Mouse (Mus musculus): ENCODE measurements at regions not wholly inside any gene's neighbourhood (a gene's known extent, or its start where the extent isn't known, plus 50 kb on each side); places are given as distances from the start of the nearest gene placed in this dataset.

DNA sequence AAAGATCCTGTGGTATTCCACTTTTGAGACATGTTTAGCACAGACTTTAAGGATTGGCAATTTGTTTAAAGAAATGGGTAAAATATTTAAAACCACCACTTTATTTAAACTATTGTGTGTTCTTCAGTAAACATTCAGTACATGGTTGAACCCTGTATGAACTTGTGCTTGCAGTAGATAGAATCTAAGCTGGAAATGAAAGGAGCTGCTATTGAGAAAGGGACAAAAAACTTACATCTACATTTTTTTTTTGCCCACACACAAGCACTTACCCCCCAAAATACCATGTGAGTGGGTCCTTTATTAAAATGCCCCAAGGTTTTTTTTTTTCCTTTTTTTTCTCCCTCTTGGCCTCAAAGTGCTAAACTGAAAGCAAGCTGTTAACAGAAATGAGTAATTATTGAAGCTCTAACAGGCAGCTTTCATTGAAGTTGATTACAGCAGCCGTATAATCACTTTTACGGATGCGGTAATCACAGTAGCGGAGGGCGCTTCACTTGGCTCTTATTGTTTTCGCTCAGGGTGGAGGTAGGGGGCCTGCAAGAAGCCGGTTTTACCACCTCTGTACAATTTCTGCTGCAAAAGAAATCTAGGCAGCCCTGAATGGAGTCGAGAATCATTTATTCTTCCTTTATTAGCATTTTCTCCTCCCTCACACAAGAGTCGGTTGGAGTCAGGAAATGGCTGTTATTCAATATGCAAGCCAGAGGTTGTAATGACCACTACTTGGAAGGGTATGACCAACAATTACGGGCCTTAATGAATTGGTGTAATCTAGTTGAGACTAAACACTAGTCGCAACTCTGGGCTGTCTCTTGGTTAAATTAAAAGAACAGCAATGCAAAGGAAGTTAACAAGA, 257.7 kb downstream of the Lmo4 start:
- ATAC-seq (ENCODE audit: low FRiP score) (no peak), DNase-seq (ENCODE audit: low spot score) (peak; percentile 30)
- H3K4me1 ChIP-seq (replicated peaks; ENCODE audit: control insufficient read depth, insufficient read depth, low read length): 0 out of 2 replicates have a peak, but pooled peaks cover 7% of the 10 kb centered on the region
- no peaks in the 10 kb centered on the region for H3K9me3 ChIP-seq (ENCODE audit: control insufficient read depth, low read length)
- H3K9ac ChIP-seq: peak overlapping the region; percentile 5; the same call in 1 of the 2 replicates
- no peak overlapping the region for H3K27ac ChIP-seq
- H3K4me3 ChIP-seq (replicated peaks; ENCODE audit: low read length): no peak overlapping the region
- H3K27me3 ChIP-seq (ENCODE audit: control insufficient read depth, insufficient read depth, low read length): no peaks in the 10 kb centered on the region
- no peaks in the 10 kb centered on the region for H3K36me3 ChIP-seq (replicated peaks; ENCODE audit: control insufficient read depth, insufficient read depth)
- WGBS: 25% methylated on average over 11 of the region's 11 CpGs
- peak overlapping the region; percentile 26 for H3K4me2 ChIP-seq (replicated peaks)

DNA sequence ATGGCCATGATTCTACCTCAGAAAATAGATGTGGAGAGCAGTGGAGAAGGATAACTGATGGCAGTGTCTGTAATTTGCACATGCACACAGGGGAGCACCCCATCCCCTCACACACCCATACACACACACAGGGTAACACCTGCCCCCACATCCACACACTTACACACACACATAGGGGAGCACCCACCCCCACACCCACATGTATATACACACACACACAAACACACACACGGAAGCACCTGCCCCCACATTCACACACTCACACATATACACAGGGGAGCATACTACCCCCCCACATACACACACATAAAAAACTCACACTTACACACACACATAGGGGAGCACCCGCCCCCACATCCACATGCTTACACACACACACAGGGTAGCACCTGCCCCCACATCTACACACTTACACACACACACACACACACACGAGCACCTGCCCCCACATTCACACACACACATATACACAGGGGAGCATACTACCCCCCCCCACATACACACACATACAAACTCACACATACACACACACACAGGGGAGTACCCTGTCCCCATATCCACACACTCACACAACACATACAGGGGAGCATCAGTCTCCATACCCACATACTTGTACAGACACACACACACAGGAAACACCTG, 265.8 kb downstream of the Lmo4 start:
- Histone ChIP-seq H3K4me3 (replicated peaks; ENCODE audit: low read length) (no peak overlapping the region), H3K27me3 (ENCODE audit: control insufficient read depth, insufficient read depth, low read length) (no peaks in the 10 kb centered on the region), H3K4me1 (replicated peaks; ENCODE audit: control insufficient read depth, insufficient read depth, low read length) (no peaks in the 10 kb centered on the region), H3K9ac (no peak overlapping the region), H3K9me3 (ENCODE audit: control insufficient read depth, low read length) (no peaks in the 10 kb centered on the region), H3K36me3 (replicated peaks; ENCODE audit: control insufficient read depth, insufficient read depth) (no peaks in the 10 kb centered on the region), H3K27ac (no peak overlapping the region), H3K4me2 (replicated peaks) (no peak overlapping the region)
- ATAC-seq (ENCODE audit: low FRiP score) (peak; percentile 53; the same call in 1 of the 2 replicates), DNase-seq (ENCODE audit: low spot score) (no peak)
- WGBS: 89% methylated on average over 3 of the region's 3 CpGs

DNA sequence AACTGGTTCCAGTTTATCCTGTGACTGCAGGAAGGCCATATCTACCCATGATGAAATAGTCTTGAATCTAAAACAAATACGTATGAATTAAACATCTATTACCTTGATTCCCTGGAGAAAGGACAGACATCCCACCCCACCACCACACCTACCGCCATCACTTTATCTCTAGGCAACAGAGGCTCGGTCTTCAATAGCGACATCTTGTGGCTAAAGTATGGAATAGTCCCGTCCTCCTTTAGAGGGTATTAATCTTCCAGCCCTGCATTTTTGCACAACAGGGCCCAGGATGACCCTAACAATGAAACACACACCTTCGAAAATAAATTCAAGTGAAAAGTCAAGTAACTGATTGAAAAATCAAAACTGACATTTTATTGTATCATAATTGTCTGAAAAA, 279.7 kb downstream of the Lmo4 start:
- DNase-seq (ENCODE audit: low spot score): no peak
- WGBS: 56% methylated on average over 6 of the region's 6 CpGs
- H3K4me1 ChIP-seq (replicated peaks; ENCODE audit: control insufficient read depth, insufficient read depth, low read length): no peaks in the 10 kb centered on the region
- no peaks in the 10 kb centered on the region for H3K36me3 ChIP-seq (replicated peaks; ENCODE audit: control insufficient read depth, insufficient read depth)
- no peak overlapping the region for H3K4me2 ChIP-seq (replicated peaks)
- H3K27ac ChIP-seq: no peak overlapping the region
- ATAC-seq (ENCODE audit: low FRiP score): no peak
- no peaks in the 10 kb centered on the region for H3K27me3 ChIP-seq (ENCODE audit: control insufficient read depth, insufficient read depth, low read length)
- no peaks in the 10 kb centered on the region for H3K9me3 ChIP-seq (ENCODE audit: control insufficient read depth, low read length)
- H3K4me3 ChIP-seq (replicated peaks; ENCODE audit: low read length): no peak overlapping the region
- no peak overlapping the region for H3K9ac ChIP-seq

DNA sequence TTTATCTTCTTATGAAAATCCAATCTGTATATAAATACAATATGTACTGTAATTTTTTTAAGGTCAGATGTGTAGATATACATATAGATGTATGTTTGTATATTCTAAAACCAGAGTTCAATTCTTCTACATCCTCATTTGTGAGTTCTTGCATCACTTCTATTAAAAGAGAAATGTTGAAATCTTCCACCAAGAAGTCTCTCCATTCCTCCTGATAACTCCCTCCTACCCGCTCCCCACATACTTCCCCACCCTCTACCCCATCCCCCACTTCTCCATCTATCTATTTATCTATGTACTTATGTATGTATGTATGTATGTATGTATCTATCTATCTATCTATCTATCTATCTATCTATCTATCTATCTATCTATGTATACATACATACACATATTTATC, 285.3 kb downstream of the Lmo4 start:
- Histone ChIP-seq H3K4me3 (replicated peaks; ENCODE audit: low read length) (no peak overlapping the region), H3K27ac (no peak overlapping the region), H3K9ac (no peak overlapping the region), H3K4me2 (replicated peaks) (no peak overlapping the region), H3K36me3 (replicated peaks; ENCODE audit: control insufficient read depth, insufficient read depth) (no peaks in the 10 kb centered on the region), H3K4me1 (replicated peaks; ENCODE audit: control insufficient read depth, insufficient read depth, low read length) (peaks cover 3% of the 10 kb centered on the region; the same call in 1 of the 2 replicates), H3K9me3 (ENCODE audit: control insufficient read depth, low read length) (no peaks in the 10 kb centered on the region), H3K27me3 (ENCODE audit: control insufficient read depth, insufficient read depth, low read length) (no peaks in the 10 kb centered on the region)
- DNase-seq (ENCODE audit: low spot score) (no peak), ATAC-seq (ENCODE audit: low FRiP score) (no peak)
- WGBS: 89% methylated on average over 1 of the region's 1 CpGs

DNA sequence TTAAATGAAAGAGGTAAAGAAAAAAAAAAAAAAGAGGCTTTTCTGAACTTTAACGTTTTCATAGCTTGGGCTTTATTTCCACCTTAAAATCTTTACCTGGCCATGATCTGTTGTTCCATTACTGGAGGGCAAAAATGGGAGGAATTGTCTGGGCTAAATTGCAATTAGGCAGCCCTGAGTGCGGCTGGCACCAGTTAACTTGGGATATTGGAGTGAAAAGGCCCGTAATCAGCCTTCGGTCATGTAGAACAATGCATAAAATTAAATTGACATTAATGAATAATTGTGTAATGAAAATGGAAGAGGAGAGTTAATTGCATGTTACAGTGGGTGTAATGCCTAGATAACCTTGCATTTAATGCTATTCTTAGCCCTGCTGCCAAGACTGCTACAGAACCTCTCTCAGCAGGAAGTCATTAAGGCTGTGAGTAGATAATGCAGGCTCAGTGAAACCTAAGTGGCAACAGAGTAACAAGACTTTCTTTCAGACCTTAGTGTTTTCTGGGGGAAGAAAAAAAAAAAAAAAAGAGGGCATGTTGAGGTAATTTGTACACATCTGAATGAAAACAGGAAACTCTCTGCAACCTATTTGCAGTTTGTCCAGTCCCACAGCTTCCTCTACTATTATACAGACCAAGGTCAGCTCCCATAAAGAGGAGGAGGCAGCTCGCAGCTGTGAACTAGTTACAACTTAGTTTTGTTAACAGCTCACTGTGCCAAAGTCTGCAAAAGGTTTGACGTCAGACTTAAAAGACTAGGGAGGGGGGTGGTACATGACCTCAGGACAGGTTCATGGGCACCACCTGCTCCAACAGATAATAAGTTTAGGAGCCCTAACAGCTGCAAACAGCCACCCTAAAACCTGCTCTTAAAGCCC, 290.4 kb downstream of the Lmo4 start:
- peak; percentile 68; the same call in 1 of the 2 replicates for ATAC-seq (ENCODE audit: low FRiP score)
- no peak overlapping the region for H3K27ac ChIP-seq
- no peaks in the 10 kb centered on the region for H3K27me3 ChIP-seq (ENCODE audit: control insufficient read depth, insufficient read depth, low read length)
- 29% methylated on average over 6 of the region's 6 CpGs for WGBS
- H3K9ac ChIP-seq: no peak overlapping the region
- H3K36me3 ChIP-seq (replicated peaks; ENCODE audit: control insufficient read depth, insufficient read depth): no peaks in the 10 kb centered on the region
- H3K4me2 ChIP-seq (replicated peaks): no peak overlapping the region
- no peak overlapping the region for H3K4me3 ChIP-seq (replicated peaks; ENCODE audit: low read length)
- DNase-seq (ENCODE audit: low spot score): peak; percentile 30
- no peaks in the 10 kb centered on the region for H3K9me3 ChIP-seq (ENCODE audit: control insufficient read depth, low read length)
- H3K4me1 ChIP-seq (replicated peaks; ENCODE audit: control insufficient read depth, insufficient read depth, low read length): peaks cover 4% of the 10 kb centered on the region; the same call in 1 of the 2 replicates

DNA sequence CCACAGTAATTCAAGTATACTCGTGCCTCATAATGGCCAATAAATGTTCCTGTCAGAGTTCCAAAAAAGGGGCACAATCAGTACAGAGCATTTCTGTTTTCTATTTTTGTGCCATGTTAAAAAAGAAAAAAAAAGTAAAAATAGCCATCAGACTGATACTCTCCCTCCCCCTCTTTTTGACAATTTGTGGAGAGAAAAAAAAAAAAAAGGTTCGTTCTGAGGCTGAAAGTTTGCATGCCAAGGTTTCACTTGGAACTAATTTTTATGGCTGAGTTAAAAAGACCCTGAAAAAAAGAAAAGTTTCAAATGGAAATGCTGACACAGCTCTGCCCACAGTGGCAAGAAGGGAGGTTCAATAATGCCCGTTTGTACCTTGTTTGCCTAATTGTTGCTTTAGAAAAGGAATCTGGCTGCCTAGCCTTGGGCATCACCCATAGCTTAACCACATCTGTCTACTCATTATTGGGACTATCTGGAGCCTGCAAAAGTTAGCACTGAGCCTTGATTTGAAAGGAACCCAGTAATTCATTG, 291.9 kb downstream of the Lmo4 start:
- Histone ChIP-seq H3K27ac (no peak overlapping the region), H3K4me2 (replicated peaks) (no peak overlapping the region), H3K27me3 (ENCODE audit: control insufficient read depth, insufficient read depth, low read length) (no peaks in the 10 kb centered on the region), H3K4me3 (replicated peaks; ENCODE audit: low read length) (no peak overlapping the region), H3K9ac (no peak overlapping the region), H3K4me1 (replicated peaks; ENCODE audit: control insufficient read depth, insufficient read depth, low read length) (peaks cover 4% of the 10 kb centered on the region; the same call in 1 of the 2 replicates), H3K36me3 (replicated peaks; ENCODE audit: control insufficient read depth, insufficient read depth) (no peaks in the 10 kb centered on the region), H3K9me3 (ENCODE audit: control insufficient read depth, low read length) (no peaks in the 10 kb centered on the region)
- ATAC-seq (ENCODE audit: low FRiP score) (no peak), DNase-seq (ENCODE audit: low spot score) (no peak)
- WGBS: 54% methylated on average over 3 of the region's 3 CpGs

DNA sequence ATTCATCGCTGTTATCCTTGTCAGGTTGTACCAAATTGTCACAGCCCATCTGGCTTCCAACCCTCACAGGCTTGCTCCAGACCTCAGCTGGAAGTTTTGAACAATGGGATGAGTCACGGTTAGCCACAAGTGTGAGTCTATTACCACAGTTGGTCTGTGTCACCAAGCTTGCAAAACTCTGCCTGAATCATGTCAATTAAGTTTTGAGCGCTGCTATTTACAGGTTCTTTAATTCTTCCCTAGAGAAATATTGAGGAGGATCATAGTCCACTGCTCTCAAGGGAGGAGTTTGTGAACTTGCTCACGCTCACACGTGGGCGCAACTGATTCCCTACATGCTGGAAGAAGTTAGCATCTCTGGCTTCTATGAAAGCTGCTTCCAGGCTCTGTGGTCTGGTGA, 292.6 kb downstream of the Lmo4 start:
- DNase-seq (ENCODE audit: low spot score) (no peak), ATAC-seq (ENCODE audit: low FRiP score) (no peak)
- no peaks in the 10 kb centered on the region for H3K27me3 ChIP-seq (ENCODE audit: control insufficient read depth, insufficient read depth, low read length)
- H3K9ac ChIP-seq: no peak overlapping the region
- no peak overlapping the region for H3K4me2 ChIP-seq (replicated peaks)
- H3K4me3 ChIP-seq (replicated peaks; ENCODE audit: low read length): no peak overlapping the region
- no peak overlapping the region for H3K27ac ChIP-seq
- WGBS: 64% methylated on average over 6 of the region's 6 CpGs
- H3K9me3 ChIP-seq (ENCODE audit: control insufficient read depth, low read length): no peaks in the 10 kb centered on the region
- H3K36me3 ChIP-seq (replicated peaks; ENCODE audit: control insufficient read depth, insufficient read depth): no peaks in the 10 kb centered on the region
- peaks cover 4% of the 10 kb centered on the region; the same call in 1 of the 2 replicates for H3K4me1 ChIP-seq (replicated peaks; ENCODE audit: control insufficient read depth, insufficient read depth, low read length)

DNA sequence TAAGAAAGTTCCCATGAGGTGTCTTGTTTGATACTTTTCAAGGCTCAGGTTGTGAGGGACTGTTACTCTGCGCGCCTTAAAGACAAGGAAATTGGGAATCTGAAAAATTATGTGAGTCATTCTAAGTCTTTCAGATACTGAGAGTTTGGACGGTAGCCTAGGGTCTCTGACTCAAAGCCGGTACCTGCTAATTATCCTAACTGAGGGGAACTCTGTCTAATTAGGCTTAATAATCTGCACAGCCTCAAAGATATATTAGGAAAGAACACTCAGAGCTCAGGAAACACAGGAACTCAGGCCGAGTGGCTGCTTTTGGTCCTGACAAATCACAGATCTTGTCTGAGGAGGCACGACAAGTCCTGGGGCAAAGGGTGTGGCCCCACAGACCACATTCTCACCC, 295.7 kb downstream of the Lmo4 start:
- H3K9ac ChIP-seq: no peak overlapping the region
- no peak for ATAC-seq (ENCODE audit: low FRiP score)
- WGBS: 85% methylated on average over 6 of the region's 6 CpGs
- H3K9me3 ChIP-seq (ENCODE audit: control insufficient read depth, low read length): no peaks in the 10 kb centered on the region
- H3K4me3 ChIP-seq (replicated peaks; ENCODE audit: low read length): no peak overlapping the region
- H3K27ac ChIP-seq: no peak overlapping the region
- no peaks in the 10 kb centered on the region for H3K27me3 ChIP-seq (ENCODE audit: control insufficient read depth, insufficient read depth, low read length)
- H3K4me1 ChIP-seq (replicated peaks; ENCODE audit: control insufficient read depth, insufficient read depth, low read length): no peaks in the 10 kb centered on the region
- no peak overlapping the region for H3K4me2 ChIP-seq (replicated peaks)
- H3K36me3 ChIP-seq (replicated peaks; ENCODE audit: control insufficient read depth, insufficient read depth): no peaks in the 10 kb centered on the region
- no peak for DNase-seq (ENCODE audit: low spot score)

DNA sequence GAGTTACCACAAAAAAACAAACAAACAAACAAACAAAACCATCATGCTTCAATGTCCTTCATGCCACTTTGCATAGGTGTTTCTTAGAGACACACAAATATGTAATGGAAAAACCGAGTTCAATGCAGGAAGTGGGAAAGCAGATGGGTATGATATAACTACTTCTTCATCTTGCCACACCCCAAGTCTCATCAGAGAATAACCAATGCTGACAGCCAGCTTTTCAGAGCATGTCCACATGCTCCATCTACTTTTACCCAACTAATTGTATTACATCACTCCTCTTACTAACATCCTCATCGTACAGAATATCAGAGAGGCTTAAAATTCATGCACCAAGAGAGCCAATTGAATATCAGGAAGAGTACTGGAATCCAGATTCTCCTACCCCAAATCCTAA, 301.6 kb downstream of the Lmo4 start:
- WGBS: 81% methylated on average over 2 of the region's 2 CpGs
- no peaks in the 10 kb centered on the region for H3K9me3 ChIP-seq (ENCODE audit: control insufficient read depth, low read length)
- no peaks in the 10 kb centered on the region for H3K27me3 ChIP-seq (ENCODE audit: control insufficient read depth, insufficient read depth, low read length)
- ATAC-seq (ENCODE audit: low FRiP score) (no peak), DNase-seq (ENCODE audit: low spot score) (no peak)
- no peak overlapping the region for H3K9ac ChIP-seq
- H3K36me3 ChIP-seq (replicated peaks; ENCODE audit: control insufficient read depth, insufficient read depth): no peaks in the 10 kb centered on the region
- H3K4me1 ChIP-seq (replicated peaks; ENCODE audit: control insufficient read depth, insufficient read depth, low read length): no peaks in the 10 kb centered on the region
- H3K4me3 ChIP-seq (replicated peaks; ENCODE audit: low read length): no peak overlapping the region
- H3K27ac ChIP-seq: no peak overlapping the region
- no peak overlapping the region for H3K4me2 ChIP-seq (replicated peaks)
